Mouse (Mus musculus) E14TG2a.4 (cell line): Measurements from ENCODE around the gene Nxn.

Experiments used
- CTCF ChIP-seq: conservative IDR thresholded peaks from 2 replicates; pipeline ENCODE4 v1.5.1; 2014; ENCODE audit warnings: low read length
- NANOG ChIP-seq: IDR thresholded peaks from 2 replicates; pipeline ENCODE4 v1.6.1; 2014; ENCODE audit warnings: borderline replicate concordance, low read length, mixed read lengths

DNA sequence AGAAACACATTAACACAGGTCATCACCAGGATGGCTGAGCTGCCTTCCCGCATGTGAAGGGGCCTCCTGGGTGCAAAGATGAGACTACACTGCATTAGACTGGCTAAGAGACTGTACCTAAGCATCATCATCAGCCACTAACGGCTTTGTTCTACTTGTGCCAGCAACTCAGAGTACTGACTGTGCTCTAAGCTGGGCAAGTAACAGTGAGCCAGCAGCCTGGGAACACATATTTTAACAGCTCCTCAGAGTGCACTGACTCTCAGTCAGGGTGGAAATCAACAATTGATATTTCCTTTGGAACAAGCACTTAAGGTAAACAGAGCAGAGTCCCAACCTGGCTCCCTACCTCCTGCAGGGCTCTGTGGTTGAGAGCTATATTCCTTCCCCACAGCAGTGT is 26.8 kb downstream of the Nxn start:
- no peak for TF ChIP-seq CTCF
- TF ChIP-seq NANOG = no peak
